In the genomic region with DNA sequence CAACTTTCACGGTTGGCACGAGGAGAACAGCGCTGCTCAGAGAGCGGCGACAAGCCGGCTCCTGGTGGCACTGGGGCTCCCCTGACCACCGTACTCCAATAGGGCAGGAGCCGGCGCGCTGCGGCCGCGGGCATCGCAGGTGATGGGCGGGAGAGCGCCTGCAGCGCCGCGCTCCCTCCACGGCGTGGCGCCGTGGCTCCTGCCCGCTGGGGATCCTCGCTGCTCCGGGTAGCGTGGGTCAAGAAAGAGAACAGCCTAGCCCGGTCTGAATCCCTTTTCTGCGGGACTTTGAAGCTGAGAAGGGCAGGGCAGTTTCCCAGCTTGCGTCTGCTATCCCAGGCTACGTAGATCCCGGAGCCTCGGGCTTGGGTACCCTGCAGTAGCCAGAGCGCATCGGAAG, we compare ENCODE assay signal across 7 mouse cellular contexts. TPM values are rescaled to one million over a fixed set of nuclear protein-coding genes. Genes with fewer than 3 reads are reported as not detected.
DNase-seq lines count a peak whose midpoint lies in the region; ATAC-seq and TF ChIP-seq lines count a peak whose summit lies in the region.

No protein-coding gene starts in this region.

- peak overlapping the region; percentile 57; the same call in 1 of the 2 replicates for H3K9ac ChIP-seq in limb, embryonic 13.5 days
- peak overlapping the region; percentile 59 for H3K9ac ChIP-seq in midbrain, embryonic 13.5 days (replicated peaks)

- no peaks in the 10 kb centered on the region for H3K36me3 ChIP-seq in limb, embryonic 13.5 days
- H3K36me3 ChIP-seq in midbrain, embryonic 13.5 days, result no peaks in the 10 kb centered on the region
- H3K36me3 ChIP-seq in small intestine, adult 2 months (ENCODE audit: control insufficient read depth, insufficient read depth, low read length), result no peaks in the 10 kb centered on the region

- no peaks in the 10 kb centered on the region for H3K9me3 ChIP-seq in limb, embryonic 13.5 days
- H3K9me3 ChIP-seq in midbrain, embryonic 13.5 days, result no peaks in the 10 kb centered on the region

- peak overlapping the region; percentile 98 for H3K4me2 ChIP-seq in limb, embryonic 13.5 days (replicated peaks)
- H3K4me2 ChIP-seq in midbrain, embryonic 13.5 days (replicated peaks), result peak overlapping the region; percentile 96

- intact Hi-C loops in gastrocnemius, postnatal 14 days (cut with DNase I; ENCODE audit: low total_unique reads), result loop anchor here (5.0 to 10.0 kb wide), 2 partner anchors 191 to 319 kb away; no protein-coding TSS in a partner anchor

- under 1% methylated on average over 35 of the region's 35 CpGs for WGBS in limb, embryonic 13.5 days
- WGBS in midbrain, embryonic 13.5 days, result under 1% methylated on average over 27 of the region's 35 CpGs
- WGBS in small intestine, adult 2 months, result under 1% methylated on average over 35 of the region's 35 CpGs

- no peak overlapping the region for H3K27ac ChIP-seq in limb, embryonic 13.5 days
- H3K27ac ChIP-seq in midbrain, embryonic 13.5 days, result no peak overlapping the region
- no peak overlapping the region for H3K27ac ChIP-seq in small intestine, adult 2 months (ENCODE audit: insufficient read depth, low read depth, low read length)

- H3K4me3 ChIP-seq in limb, embryonic 13.5 days, result peak overlapping the region; percentile 64
- peak overlapping the region; percentile 59 for H3K4me3 ChIP-seq in midbrain, embryonic 13.5 days (replicated peaks)
- H3K4me3 ChIP-seq in small intestine, adult 2 months (ENCODE audit: low read depth, low read length), result peak overlapping the region; percentile 63

- TF ChIP-seq CTCF in small intestine, adult 2 months (IDR thresholded peaks at IDR 0.05; ENCODE audit: extremely low read depth, insufficient read length, insufficient replicate concordance, low read depth, low read length), result peak; percentile 72

- H3K27me3 ChIP-seq in limb, embryonic 13.5 days, result peaks cover 89% of the 10 kb centered on the region
- peaks cover 97% of the 10 kb centered on the region for H3K27me3 ChIP-seq in midbrain, embryonic 13.5 days
- H3K27me3 ChIP-seq in small intestine, adult 2 months (ENCODE audit: control insufficient read depth, insufficient read depth, low read length), result peaks cover 49% of the 10 kb centered on the region

- peaks cover 34% of the 10 kb centered on the region for H3K4me1 ChIP-seq in limb, embryonic 13.5 days
- H3K4me1 ChIP-seq in midbrain, embryonic 13.5 days (replicated peaks), result peaks cover 51% of the 10 kb centered on the region
- peaks cover 8% of the 10 kb centered on the region for H3K4me1 ChIP-seq in small intestine, adult 2 months (ENCODE audit: control insufficient read depth, insufficient read depth, insufficient read length, low read length)

- peak; percentile 75 to 82 for DNase-seq in adrenal gland, adult 18-20 months (ENCODE audit: low spot score in 2 of 2)
- peak; percentile 79 for DNase-seq in gastrocnemius, postnatal 14 days
- peak; percentile 82 for DNase-seq in induced T-regulatory cell, adult 2 months (ENCODE audit: low read depth)

- peak; percentile 29 for ATAC-seq in common myeloid progenitor, adult 5-6 weeks (replicated peaks; ENCODE audit: low read depth, poor library complexity, severe bottlenecking)
- ATAC-seq in limb, embryonic 13.5 days (ENCODE audit: low FRiP score, low read depth), result peak; percentile 18; the same call in 1 of the 2 replicates
- ATAC-seq in midbrain, embryonic 13.5 days, result peak; percentile 47

- TF ChIP-seq POLR2A in small intestine, adult 2 months (IDR thresholded peaks at IDR 0.05; ENCODE audit: low read depth, low read length), result no peak

RNA-seq across cellular contexts. Expression of a gene that starts 0.7 kb away (rescaled TPM):
- total RNA-seq in adrenal gland, adult 18-20 months (2021), result 1 to 10 TPM in 1 of 2 experiments, under 1 TPM in 1; 0.63 to 1.8 TPM
- 8.1 and 14.9 TPM in 2 replicates for total RNA-seq in common myeloid progenitor, adult 5-6 weeks (2017)
- total RNA-seq in gastrocnemius, postnatal 14 days (2021), result 1 to 10 TPM; 1.3 to 3.9 TPM
- polyA plus RNA-seq in limb, embryonic 13.5 days (2015; fragmentation: Nextera tagmentation; extraction: Ambion mirVana), result 0.87 and 1.6 TPM in 2 replicates
- polyA plus RNA-seq in midbrain, embryonic 13.5 days (2015; fragmentation: Nextera tagmentation; extraction: Ambion mirVana), result 0.17 and 0.24 TPM in 2 replicates
- 1.7 and 3.7 TPM in 2 replicates for polyA plus RNA-seq in small intestine, adult 2 months (2012; rRNA removed)

RNA-seq across cellular contexts. Expression of a gene that starts 12.8 kb away (rescaled TPM):
- 10 to 100 TPM; 20.0 to 24.4 TPM for total RNA-seq in adrenal gland, adult 18-20 months (2021)
- 15.6 and 21.6 TPM in 2 replicates for total RNA-seq in common myeloid progenitor, adult 5-6 weeks (2017)
- 10 to 100 TPM; 17.7 to 20.8 TPM for total RNA-seq in gastrocnemius, postnatal 14 days (2021)
- 72.2 and 79.9 TPM in 2 replicates for polyA plus RNA-seq in limb, embryonic 13.5 days (2015; fragmentation: Nextera tagmentation; extraction: Ambion mirVana)
- 70.7 and 73.2 TPM in 2 replicates for polyA plus RNA-seq in midbrain, embryonic 13.5 days (2015; fragmentation: Nextera tagmentation; extraction: Ambion mirVana)
- 7.3 and 10.2 TPM in 2 replicates for polyA plus RNA-seq in small intestine, adult 2 months (2012; rRNA removed)
